Comparison of ENCODE assay signal across 7 mouse cellular contexts in genomic region chr5:117492933-117493863, GRCm38 (mm10).
DNase-seq lines count a peak whose midpoint lies in the region; ATAC-seq and TF ChIP-seq lines count a peak whose summit lies in the region.

No protein-coding gene starts in this region.

- peak overlapping the region; percentile 21 for H3K4me3 ChIP-seq in forebrain, embryonic 12.5 days (replicated peaks)
- H3K4me3 ChIP-seq in midbrain, postnatal 0 days (ENCODE audit: low read depth, low read length), result peak overlapping the region; percentile 26

- ATAC-seq in forebrain, embryonic 12.5 days (ENCODE audit: low FRiP score), result peak; percentile 89
- ATAC-seq in midbrain, postnatal 0 days (ENCODE audit: low FRiP score), result peak; percentile 85

- H3K36me3 ChIP-seq in forebrain, embryonic 12.5 days (replicated peaks), result no peaks in the 10 kb centered on the region
- H3K36me3 ChIP-seq in midbrain, postnatal 0 days (ENCODE audit: insufficient read depth, low read length), result no peaks in the 10 kb centered on the region

- peaks cover 17% of the 10 kb centered on the region for H3K4me1 ChIP-seq in forebrain, embryonic 12.5 days
- H3K4me1 ChIP-seq in midbrain, postnatal 0 days (ENCODE audit: insufficient read depth, low read length), result peaks cover 9% of the 10 kb centered on the region; the same call in 1 of the 2 replicates

- H3K4me2 ChIP-seq in forebrain, embryonic 12.5 days, result peak overlapping the region; percentile 54
- peak overlapping the region; percentile 59 for H3K4me2 ChIP-seq in midbrain, postnatal 0 days (ENCODE audit: low read depth, low read length, poor library complexity, severe bottlenecking)

- DNase-seq in 416B (ENCODE audit: low read depth), result peak; percentile 21
- DNase-seq in CD4-positive, CD25-positive, alpha-beta regulatory T cell, adult 2 months (ENCODE audit: low read depth, low spot score), result peak; percentile 45
- DNase-seq in layer of hippocampus, adult 8-10 months (ENCODE audit: low spot score in 2 of 2), result peak; percentile 53 to 70
- DNase-seq in midbrain, postnatal 0 days (ENCODE audit: low spot score), result peak; percentile 76
- no peak for DNase-seq in spleen, postnatal 10 days (ENCODE audit: low spot score in 2 of 2)
- no peak for DNase-seq in thymus, adult 18-20 months

- TF ChIP-seq CTCF in midbrain, postnatal 0 days (IDR thresholded peaks at IDR 0.05), result no peak

- no peaks in the 10 kb centered on the region for H3K9me3 ChIP-seq in forebrain, embryonic 12.5 days
- no peaks in the 10 kb centered on the region for H3K9me3 ChIP-seq in midbrain, postnatal 0 days (ENCODE audit: low read length)

- no peaks in the 10 kb centered on the region for H3K27me3 ChIP-seq in forebrain, embryonic 12.5 days
- H3K27me3 ChIP-seq in midbrain, postnatal 0 days (ENCODE audit: insufficient read depth, low read length), result no peaks in the 10 kb centered on the region

- peak overlapping the region; percentile 61 for H3K27ac ChIP-seq in forebrain, embryonic 12.5 days
- H3K27ac ChIP-seq in midbrain, postnatal 0 days (ENCODE audit: low read depth, low read length), result peak overlapping the region; percentile 53

- H3K9ac ChIP-seq in forebrain, embryonic 12.5 days, result peak overlapping the region; percentile 45
- H3K9ac ChIP-seq in midbrain, postnatal 0 days (replicated peaks; ENCODE audit: low read length, poor library complexity, severe bottlenecking), result 0 out of 2 replicates have a peak overlapping the region, but pooled peaks have one; percentile 50

- 17% methylated on average over 31 of the region's 31 CpGs for WGBS in forebrain, embryonic 12.5 days
- WGBS in midbrain, postnatal 0 days, result 6% methylated on average over 31 of the region's 31 CpGs

Comparison
In these comparisons a context has a peak if more than half of its experiments do, and no peak if none do; other contexts are left out.
1. DNase-seq: peak in 416B (single experiment), CD4-positive, CD25-positive, alpha-beta regulatory T cell, adult 2 months (single experiment), layer of hippocampus, adult 8-10 months (2 of 2) and midbrain, postnatal 0 days (single experiment); none in spleen, postnatal 10 days (0 of 2) and thymus, adult 18-20 months (0 of 2).